Mouse (Mus musculus): ENCODE results near the gene Kcnn3.

Gene Kcnn3

DNA sequence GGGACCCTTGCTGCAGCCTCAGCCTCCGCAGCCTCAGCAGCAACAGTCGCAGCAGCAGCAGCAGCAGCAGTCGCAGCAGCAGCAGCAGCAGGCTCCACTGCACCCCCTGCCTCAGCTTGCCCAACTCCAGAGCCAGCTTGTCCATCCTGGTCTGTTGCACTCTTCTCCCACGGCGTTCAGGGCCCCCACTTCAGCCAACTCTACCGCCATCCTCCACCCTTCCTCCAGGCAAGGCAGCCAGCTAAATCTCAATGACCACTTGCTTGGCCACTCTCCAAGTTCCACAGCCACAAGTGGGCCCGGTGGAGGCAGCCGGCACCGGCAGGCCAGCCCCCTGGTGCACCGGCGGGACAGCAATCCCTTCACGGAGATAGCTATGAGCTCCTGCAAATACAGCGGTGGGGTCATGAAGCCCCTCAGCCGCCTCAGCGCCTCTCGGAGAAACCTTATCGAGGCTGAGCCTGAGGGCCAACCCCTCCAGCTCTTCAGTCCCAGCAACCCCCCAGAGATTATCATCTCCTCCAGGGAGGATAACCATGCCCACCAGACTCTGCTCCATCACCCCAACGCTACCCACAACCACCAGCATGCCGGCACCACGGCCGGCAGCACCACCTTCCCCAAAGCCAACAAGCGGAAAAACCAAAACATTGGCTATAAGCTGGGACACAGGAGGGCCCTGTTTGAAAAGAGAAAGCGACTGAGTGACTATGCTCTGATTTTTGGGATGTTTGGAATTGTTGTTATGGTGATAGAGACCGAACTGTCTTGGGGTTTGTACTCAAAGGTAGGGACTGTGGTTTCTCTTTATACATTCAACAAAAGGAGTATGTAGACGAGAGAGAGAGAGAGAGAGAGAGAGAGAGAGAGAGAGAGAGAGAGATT is 896 bp downstream of the Kcnn3 start:
- no peak for DNase-seq (ENCODE audit: low spot score in 2 of 2)

DNA sequence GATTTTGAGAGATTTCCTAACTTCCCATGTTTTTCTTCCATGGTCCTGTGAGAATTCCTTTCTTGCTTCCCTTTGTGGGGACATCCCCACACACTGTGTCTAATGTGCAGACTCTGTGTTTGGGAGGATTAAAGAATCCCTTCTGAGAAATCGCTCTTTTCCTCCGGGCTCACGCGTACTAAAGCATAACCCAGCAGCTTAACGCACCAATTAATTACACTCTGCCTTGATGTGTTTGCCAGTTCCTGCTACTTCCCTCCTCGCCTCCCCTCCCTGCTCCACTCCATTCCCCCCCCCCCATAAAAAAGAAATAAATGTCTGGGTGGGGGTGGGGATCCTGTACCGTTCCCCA is 1.5 kb downstream of the Kcnn3 start:
- no peak for DNase-seq (ENCODE audit: low spot score in 2 of 2)

- DNase-seq (ENCODE audit: low spot score in 2 of 2): no peak
These were observed 2.6 kb downstream of the Kcnn3 start for GRCm38 (mm10) chr3:89522450-89523128.

- DNase-seq (ENCODE audit: low spot score in 2 of 2): no peak
These were observed 6.5 kb downstream of the Kcnn3 start for GRCm38 (mm10) chr3:89526298-89527090.

DNA sequence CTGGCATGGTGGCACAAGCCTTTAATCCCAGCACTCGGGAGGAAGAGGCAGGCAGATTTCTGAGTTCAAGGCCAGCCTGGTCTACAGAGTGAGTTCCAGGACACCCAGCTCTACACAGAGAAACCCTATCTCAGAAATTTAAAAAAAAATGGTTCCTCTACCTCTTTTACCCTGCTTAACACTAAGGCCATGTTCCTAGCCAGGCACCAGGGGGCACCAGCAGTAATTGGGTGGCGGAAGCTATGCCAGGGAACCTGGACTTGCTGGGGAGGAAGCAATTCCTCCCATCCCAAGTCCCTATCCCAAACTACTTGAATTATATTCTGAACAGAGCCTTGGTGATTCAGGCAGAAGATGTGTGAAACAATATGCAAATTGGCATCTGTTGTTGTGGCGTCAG is 9.8 kb downstream of the Kcnn3 start:
- no peak for DNase-seq (ENCODE audit: low spot score in 2 of 2)

DNA sequence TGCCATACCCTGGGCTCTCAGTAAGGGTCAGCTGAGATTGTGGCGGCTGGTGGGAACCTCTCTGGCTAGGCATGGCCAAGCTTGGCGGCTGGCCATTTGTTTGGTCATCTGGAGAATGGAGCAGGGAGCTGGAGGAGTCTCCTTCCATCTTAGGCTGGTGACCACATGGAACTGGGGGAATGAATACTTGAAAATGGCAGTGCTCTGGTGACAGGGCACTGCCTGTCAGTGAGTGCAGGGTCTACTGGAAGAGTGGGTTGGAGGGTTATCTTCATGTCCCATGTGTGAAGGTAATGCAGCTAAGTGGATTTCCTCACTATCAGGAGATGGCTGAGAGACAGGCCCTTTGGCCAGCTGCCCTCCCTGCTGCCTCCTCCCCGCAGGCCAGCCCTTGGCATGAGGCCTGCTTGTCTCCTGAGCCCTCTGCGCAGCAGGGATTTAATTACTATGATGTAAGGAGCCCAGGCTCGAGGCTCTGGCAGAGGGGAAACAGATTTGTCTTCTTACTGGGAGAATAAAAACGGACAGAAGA is 14.7 kb downstream of the Kcnn3 start:
- no peak for DNase-seq (ENCODE audit: low spot score in 2 of 2)

- no peak for DNase-seq (ENCODE audit: low spot score in 2 of 2)
These were observed 15.2 kb downstream of the Kcnn3 start for GRCm38 (mm10) chr3:89535147-89535546.

DNA sequence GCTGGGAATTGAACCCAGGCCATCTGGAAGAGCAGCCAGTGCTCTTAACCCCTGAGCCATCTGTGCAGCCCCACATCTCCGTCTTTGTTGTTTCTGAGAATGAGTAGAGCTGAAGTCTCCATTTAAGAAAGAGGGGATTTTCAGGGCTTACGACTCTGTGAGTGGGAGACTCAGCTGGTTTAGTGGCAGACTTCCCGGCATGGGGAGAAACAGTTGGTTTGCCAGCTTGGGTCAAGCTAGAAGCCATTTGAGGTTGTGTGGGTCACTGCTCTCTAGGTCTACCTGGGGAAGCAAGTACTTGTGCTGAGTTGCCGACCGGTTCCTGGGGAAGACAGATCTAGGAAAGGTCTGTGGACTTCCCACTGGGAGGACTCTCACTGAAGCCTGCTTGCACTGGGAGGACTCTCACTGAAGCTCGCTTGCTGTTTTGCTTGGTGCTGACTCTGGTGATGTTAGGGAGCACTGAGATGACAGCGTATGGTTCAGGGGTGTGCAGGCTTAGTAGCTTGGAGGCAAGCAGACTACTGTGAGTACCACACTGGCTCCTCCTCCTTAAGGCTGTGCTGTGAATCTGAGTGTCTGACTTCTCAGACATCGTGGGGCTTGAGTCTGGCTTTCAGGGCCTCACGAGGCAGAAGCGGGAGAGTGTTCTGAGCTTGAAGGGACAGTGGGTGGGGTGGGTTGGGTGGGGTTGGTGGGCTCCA is 19.2 kb downstream of the Kcnn3 start:
- DNase-seq (ENCODE audit: low spot score in 2 of 2): no peak

DNA sequence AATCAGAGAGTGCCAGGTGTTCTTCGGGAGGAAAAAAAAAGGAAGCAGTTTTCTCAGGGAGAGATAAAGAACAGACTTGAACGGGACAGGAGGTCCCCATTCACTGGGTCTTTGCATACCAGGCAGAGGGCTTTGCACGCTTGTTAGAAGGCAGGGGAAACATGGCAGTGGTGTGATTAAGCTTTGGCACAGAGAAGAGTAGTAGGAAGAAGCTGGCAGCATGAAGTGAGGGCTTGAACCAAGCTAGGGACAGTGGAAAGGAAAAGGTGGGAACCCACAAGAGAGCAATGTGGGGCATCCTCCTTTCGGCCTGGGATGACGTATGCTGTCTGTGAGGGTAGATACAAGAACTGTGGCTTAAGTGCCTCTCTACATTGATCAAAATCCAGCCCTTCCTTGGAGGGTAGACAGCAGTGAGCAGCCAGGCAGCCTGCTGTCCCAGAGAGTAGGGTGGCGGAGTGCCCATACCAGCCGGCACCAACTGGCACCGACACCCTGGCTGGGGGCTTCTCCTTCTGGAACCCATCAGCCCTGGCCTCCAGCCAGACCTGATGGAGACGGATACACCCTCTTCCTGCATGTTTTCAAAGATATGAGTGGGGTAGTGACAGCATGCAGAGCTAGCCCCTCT is 19.9 kb downstream of the Kcnn3 start:
- no peak for DNase-seq (ENCODE audit: low spot score in 2 of 2)

DNA sequence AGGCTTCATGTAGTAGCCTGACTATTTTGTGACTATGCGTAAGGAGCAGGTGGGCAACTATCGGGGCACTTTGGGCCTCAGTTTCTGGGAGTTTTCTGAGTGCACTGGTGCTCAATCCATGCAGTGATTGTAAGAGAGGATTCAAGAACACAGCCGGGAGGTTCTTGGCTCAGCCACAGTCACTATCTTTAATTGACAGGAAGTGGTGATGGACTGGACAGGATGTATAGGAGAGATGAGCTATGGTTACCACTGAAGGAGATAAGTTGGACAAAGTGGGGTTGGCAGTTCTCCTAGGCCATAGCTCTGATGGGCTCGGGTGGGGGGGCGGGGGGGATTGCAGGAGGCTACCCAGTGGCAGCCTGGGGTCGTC is 20.4 kb downstream of the Kcnn3 start:
- DNase-seq (ENCODE audit: low spot score in 2 of 2): no peak

DNA sequence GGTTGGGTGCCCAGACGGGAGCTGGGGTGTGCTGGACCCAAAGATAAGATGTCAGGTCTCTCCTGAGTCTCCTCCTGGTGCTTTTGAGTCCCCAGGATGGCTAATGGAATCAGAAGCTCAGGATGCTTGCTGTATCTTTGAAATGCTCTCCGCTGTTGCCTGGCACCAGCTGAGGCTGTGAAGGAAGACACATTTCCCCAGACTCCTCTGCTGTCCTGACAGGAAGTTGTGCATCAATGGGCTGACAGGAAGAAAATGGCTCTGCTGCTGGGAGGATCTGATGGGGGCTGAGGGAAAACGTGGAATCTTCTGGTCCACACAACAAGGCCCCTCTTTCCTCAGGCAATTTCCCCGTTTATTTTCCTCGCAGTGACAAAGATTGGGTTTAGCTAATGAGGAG is 27.0 kb downstream of the Kcnn3 start:
- no peak for DNase-seq (ENCODE audit: low spot score in 2 of 2)

- no peak for DNase-seq (ENCODE audit: low spot score in 2 of 2)
These were observed 28.8 kb downstream of the Kcnn3 start for GRCm38 (mm10) chr3:89548805-89549204.

GRCm38 (mm10) chr3:89549488-89549887 is 29.5 kb downstream of the Kcnn3 start:
- DNase-seq (ENCODE audit: low spot score in 2 of 2): no peak

DNA sequence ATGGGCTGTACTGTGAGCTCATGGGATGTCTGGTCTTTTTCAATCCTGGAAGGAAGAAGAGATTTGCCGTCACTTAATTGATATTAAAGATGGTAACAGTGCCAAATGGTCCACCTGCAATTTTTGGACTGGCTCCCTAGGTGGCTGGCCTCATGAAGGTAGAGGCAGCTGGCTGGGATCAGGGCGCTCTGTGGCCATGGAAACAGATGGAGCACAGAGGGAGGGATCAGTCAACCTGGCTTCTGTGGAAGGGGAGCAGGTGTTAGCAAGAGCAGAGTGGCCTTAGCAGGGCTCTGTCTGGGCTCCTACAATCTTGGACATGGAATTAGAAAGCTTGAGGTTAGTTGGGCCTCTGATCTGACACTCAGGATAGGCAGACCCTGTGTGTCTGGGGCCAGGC is 31.9 kb downstream of the Kcnn3 start:
- DNase-seq (ENCODE audit: low spot score in 2 of 2): no peak

DNA sequence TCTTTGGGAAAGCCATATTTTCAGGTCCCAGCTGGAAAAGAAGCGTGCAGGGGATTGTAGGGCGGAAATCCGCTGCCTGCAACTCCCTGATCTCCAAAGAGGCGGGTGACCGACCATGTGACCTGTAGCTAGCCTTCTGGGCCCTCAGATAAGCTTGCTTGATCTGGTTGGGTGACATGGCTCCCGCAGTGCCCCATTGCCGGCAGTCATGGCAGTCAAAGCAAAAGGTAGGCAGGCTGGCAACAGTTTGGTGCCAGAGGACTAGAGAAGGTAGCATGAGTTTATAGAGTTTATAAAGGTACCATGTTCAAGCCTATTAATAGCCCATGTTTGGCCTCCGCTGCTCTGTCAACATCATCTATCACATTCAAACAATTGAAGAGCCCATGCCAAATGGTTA is 33.5 kb downstream of the Kcnn3 start:
- DNase-seq (ENCODE audit: low spot score in 2 of 2): no peak

DNA sequence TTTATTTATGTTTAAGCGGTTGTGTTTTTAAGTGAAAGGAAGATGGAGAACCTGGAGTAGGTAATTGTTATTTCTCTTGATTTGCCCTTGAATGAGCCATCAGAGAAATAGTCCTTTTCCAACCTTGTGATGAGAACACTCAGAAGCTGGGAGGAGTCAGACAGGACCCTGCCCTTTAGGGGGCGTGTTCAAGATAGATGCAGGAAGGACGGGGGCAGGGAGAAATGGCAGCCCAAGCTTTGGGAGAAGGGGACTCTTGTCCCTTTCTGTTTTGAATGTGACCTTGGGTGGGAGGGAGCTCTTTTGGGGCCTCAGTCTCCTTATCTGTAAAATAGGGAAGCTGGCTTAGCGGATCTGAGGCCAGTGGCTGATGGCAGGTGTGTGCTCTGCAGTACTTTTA is 34.0 kb downstream of the Kcnn3 start:
- no peak for DNase-seq (ENCODE audit: low spot score in 2 of 2)

- no peak for DNase-seq (ENCODE audit: low spot score in 2 of 2)
These were observed 34.6 kb downstream of the Kcnn3 start for GRCm38 (mm10) chr3:89554587-89554986.

GRCm38 (mm10) chr3:89557811-89558210 is 37.8 kb downstream of the Kcnn3 start:
- no peak for DNase-seq (ENCODE audit: low spot score in 2 of 2)

DNA sequence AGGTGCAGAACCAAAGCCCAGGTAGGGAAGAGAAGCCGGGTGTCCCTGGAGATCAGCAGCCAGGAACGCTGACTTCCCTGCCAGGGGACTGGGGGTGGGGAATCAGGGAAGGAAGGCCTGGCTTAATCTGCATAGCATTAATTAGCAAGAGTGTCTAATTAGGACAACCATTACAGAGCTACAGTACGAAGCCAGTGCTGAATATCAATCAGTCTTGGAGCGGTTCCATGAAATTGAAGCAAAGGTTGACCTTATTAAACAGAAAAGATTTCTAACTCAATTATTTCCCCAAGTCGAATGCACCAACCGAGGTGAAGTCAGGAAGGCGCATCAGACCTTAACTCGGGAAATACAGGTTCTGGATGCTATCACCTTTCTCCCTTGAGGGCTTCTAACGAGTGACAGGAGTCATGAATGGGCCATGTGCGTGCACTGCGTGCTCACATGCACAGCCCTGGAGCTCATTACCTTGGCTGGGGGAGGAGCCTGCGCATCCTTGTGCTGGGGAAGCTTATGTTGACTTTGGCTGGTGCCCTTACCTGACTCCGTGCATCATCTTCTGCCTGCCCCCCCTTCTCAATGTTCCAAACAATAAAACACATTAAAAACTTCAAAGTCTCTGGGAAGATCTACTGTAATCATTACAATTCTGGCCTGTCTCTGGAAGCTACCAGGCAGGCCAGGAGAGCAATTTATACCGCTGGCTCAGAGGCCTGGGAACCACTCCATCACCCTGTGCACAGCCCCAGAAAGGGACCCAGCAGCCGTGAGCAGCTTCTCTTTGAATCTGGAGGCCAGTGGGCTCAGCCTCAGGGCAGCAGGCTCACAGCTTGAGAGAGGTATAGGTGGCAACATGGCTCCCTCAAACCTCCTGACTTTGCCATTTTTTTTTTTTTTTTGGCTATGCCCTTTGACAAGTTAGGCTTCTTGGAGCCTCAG is 39.3 kb downstream of the Kcnn3 start:
- no peak for DNase-seq (ENCODE audit: low spot score in 2 of 2)

GRCm38 (mm10) chr3:89561386-89561785 is 41.4 kb downstream of the Kcnn3 start:
- no peak for DNase-seq (ENCODE audit: low spot score in 2 of 2)

All from natural killer cell, adult 2 months (primary cell).